Mouse (Mus musculus): Measurements from ENCODE around the gene Grasp. TPM values are rescaled to one million over a fixed set of nuclear protein-coding genes. Genes with fewer than 3 reads are reported as not detected.
A peak's percentile ranks its signal among the peaks of the same experiment; 100 is the strongest.

Grasp gene
- polyA plus RNA-seq, 1 experiment from 2014 or later: 6.0 TPM

DNA sequence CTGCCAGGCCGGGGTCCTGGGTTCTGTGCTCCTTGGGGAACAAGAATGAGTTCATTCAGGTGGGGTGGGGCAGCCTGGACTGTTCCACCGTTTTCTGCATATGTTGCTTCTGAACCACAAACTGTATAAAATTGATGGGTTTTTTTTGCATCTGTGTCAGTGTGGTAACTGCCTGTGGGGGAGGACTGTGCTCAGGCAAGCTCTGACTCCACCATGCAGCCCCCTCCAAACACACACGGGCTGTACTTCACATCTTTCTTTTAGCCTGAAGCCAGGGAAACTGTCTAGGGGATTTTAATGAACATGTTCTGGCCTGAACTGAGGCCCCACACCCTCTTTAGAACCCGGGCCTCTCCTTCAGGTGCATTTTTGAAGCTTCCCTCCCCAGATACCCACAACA is 8.6 kb downstream of the Grasp start:
- no peaks in the 10 kb centered on the region for H3K9me3 ChIP-seq
- no peak overlapping the region for H3K4me3 ChIP-seq
- H3K27me3 ChIP-seq: 0 out of 2 replicates have a peak, but pooled peaks cover 2% of the 10 kb centered on the region
- H3K27ac ChIP-seq: 0 out of 2 replicates have a peak overlapping the region, but pooled peaks have one; percentile 44
- H3K4me1 ChIP-seq: peaks cover 64% of the 10 kb centered on the region
- no peak for ATAC-seq (ENCODE audit: low FRiP score, low read depth)
- H3K4me2 ChIP-seq (replicated peaks): no peak overlapping the region
- WGBS: 58% methylated on average over 4 of the region's 4 CpGs
- peaks cover 41% of the 10 kb centered on the region for H3K36me3 ChIP-seq
- no peak overlapping the region for H3K9ac ChIP-seq

DNA sequence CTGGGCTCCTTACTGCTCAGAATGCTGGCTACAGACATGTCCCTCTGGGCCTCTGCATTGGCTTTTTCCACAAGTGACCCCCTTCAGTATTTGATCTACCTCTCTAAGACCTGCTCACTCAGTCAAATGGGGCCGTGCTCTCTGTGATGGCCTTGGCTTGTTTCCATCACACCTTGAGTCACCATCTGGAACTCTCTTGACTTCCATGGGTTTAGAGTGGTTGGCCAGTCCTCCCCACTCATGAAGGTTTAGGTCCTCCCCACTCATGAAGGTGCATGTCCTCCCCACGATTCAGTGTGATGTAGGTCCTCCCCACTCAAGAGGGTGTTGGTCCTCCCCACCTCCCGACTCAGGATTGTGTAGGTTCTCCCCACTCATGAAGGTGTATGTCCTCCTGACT is 9.2 kb downstream of the Grasp start:
- peak overlapping the region; percentile 15; the same call in 1 of the 2 replicates for H3K27ac ChIP-seq
- 0 out of 2 replicates have a peak, but pooled peaks cover 5% of the 10 kb centered on the region for H3K27me3 ChIP-seq
- ATAC-seq (ENCODE audit: low FRiP score, low read depth): no peak
- 79% methylated on average over 3 of the region's 3 CpGs for WGBS
- no peak overlapping the region for H3K4me3 ChIP-seq
- H3K36me3 ChIP-seq: peaks cover 41% of the 10 kb centered on the region
- peaks cover 58% of the 10 kb centered on the region for H3K4me1 ChIP-seq
- no peaks in the 10 kb centered on the region for H3K9me3 ChIP-seq
- H3K4me2 ChIP-seq (replicated peaks): no peak overlapping the region
- H3K9ac ChIP-seq: no peak overlapping the region

DNA sequence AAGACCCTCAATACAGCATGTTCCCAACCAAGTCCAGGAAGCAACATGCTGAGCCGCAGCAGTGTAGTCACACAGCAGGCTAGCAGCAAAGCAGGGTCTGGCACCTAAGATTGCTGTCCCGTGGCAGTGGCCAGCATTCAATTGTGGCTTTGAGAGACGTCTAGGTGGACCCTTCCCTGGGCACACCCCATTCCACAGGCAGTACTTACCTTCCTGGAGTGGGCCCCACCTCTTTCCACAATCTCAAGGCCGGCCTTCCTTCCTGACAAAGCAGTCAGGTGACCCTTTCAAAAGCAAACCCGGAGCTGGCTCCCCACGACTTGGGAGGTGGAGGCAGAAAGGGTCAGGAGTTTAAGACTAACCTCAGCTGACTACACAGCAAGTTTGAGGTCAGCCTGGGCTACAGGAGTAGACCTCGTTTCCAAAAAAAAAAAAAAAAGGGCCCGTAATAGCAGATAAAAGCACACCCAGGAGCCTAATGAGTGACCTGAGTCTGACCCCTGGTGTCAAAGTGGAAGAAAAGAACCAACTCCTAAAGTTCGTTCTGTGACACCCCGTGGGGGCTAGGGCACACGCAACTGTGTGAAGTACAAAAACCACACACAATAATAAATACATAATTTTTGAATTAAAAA is 9.8 kb downstream of the Grasp start:
- no peak overlapping the region for H3K9ac ChIP-seq
- H3K9me3 ChIP-seq: no peaks in the 10 kb centered on the region
- no peak overlapping the region for H3K4me2 ChIP-seq (replicated peaks)
- H3K4me3 ChIP-seq: no peak overlapping the region
- WGBS: 28% methylated on average over 11 of the region's 11 CpGs
- peaks cover 9% of the 10 kb centered on the region; the same call in 1 of the 2 replicates for H3K27me3 ChIP-seq
- ATAC-seq (ENCODE audit: low FRiP score, low read depth): no peak
- peak overlapping the region; percentile 15; the same call in 1 of the 2 replicates for H3K27ac ChIP-seq
- H3K36me3 ChIP-seq: peaks cover 39% of the 10 kb centered on the region
- H3K4me1 ChIP-seq: peaks cover 56% of the 10 kb centered on the region

DNA sequence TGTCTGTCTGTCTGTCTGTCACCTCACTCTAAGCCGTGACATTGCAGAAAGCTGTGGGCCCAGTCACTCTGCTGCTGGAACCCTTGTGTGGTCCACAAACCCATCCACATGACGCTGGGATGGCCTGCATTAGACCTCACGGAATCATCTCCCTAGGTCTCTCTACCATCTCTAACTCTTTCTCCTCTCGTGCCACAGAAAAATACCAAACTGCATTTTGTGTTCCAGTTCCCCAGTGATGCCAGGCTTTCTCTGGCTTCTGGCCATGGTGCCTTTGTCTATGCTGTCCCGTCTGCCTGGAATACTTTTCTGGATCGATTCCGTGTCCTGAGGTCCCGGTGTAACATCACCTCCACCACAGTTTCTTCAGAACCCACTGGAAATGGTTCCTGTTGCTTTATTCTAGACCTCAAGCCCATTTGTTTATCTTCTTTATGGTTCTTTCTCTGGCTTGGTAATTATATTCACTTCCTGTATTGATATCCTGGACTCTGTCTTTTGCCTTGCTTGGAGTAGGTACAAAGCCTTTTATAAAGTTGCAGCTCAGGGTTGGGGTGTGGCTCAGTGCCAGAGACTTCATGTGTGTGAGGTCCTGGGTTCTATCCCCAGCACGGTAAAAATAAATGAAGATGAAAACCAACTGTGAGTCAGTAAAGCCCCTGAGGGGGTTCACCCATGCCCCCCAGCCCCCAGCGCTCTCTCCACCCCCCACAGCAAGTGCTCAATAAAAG is 10.8 kb downstream of the Grasp start:
- Histone ChIP-seq H3K4me3 (no peak overlapping the region), H3K9me3 (no peaks in the 10 kb centered on the region), H3K27me3 (peaks cover 10% of the 10 kb centered on the region; the same call in 1 of the 2 replicates), H3K27ac (no peak overlapping the region; the same call in 1 of the 2 replicates), H3K9ac (no peak overlapping the region), H3K4me1 (peaks cover 52% of the 10 kb centered on the region), H3K36me3 (peaks cover 29% of the 10 kb centered on the region), H3K4me2 (replicated peaks) (no peak overlapping the region)
- WGBS: 69% methylated on average over 10 of the region's 10 CpGs
- no peak for ATAC-seq (ENCODE audit: low FRiP score, low read depth)

DNA sequence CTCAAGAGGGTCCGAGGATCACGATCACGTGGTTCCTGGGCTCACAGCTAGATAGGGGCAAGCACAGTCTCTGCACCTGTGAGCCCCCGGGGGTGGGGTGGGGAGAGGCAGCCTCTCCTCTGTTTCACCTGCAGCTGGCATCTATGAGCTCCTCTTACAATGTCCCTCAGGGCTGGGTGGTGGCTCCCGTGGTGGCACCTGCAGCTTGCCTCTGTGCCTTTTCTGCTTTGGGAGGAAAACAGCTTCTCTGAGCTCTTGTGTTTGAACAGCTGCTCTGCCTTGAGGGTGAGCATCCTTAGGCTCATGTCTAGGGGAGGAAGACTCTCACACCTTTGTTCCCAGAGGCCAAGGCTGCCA is 11.3 kb downstream of the Grasp start:
- Histone ChIP-seq H3K4me3 (no peak overlapping the region), H3K27ac (no peak overlapping the region; the same call in 1 of the 2 replicates), H3K4me2 (replicated peaks) (peak overlapping the region; percentile 16; the same call in 1 of the 2 replicates), H3K4me1 (peaks cover 52% of the 10 kb centered on the region), H3K36me3 (peaks cover 23% of the 10 kb centered on the region), H3K27me3 (peaks cover 10% of the 10 kb centered on the region; the same call in 1 of the 2 replicates), H3K9me3 (no peaks in the 10 kb centered on the region), H3K9ac (0 out of 2 replicates have a peak overlapping the region, but pooled peaks have one; percentile 39)
- 37% methylated on average over 5 of the region's 5 CpGs for WGBS
- no peak for ATAC-seq (ENCODE audit: low FRiP score, low read depth)

DNA sequence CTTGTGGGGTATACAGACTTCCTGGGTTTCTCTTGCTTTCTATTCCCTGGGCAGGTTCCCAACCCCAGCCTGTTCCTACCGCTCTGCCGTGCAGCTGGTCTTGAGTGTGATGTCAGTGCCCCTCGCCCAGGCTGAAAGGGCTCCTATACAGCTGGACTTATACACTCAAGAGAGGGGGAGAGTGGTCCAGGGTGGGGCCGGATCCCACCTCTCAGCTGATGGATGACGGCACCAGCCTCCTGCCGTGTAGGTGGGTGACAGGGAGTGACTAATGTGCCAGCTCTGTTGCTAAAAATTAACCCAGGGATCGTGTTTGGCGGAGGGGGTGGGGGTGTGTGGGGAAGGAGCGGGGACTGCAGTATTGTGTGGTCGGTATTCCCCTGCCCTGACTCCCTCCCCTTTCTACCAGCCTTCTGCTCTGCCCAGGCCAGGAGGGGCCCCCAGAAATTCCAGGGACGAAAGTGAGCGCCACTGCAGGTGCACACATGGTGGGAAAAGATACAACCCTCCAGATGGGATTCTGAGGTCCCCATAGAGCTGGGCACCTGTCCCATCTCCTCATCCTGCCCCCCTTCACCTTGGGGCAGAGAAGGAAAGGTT is 11.8 kb downstream of the Grasp start:
- H3K36me3 ChIP-seq: peaks cover 18% of the 10 kb centered on the region
- H3K4me2 ChIP-seq (replicated peaks): peak overlapping the region; percentile 16; the same call in 1 of the 2 replicates
- H3K4me1 ChIP-seq: peaks cover 53% of the 10 kb centered on the region
- 0 out of 2 replicates have a peak overlapping the region, but pooled peaks have one; percentile 39 for H3K9ac ChIP-seq
- WGBS: 34% methylated on average over 12 of the region's 12 CpGs
- no peak for ATAC-seq (ENCODE audit: low FRiP score, low read depth)
- H3K27ac ChIP-seq: 0 out of 2 replicates have a peak overlapping the region, but pooled peaks have one; percentile 10
- H3K27me3 ChIP-seq: peaks cover 9% of the 10 kb centered on the region; the same call in 1 of the 2 replicates
- no peak overlapping the region for H3K4me3 ChIP-seq
- no peaks in the 10 kb centered on the region for H3K9me3 ChIP-seq

DNA sequence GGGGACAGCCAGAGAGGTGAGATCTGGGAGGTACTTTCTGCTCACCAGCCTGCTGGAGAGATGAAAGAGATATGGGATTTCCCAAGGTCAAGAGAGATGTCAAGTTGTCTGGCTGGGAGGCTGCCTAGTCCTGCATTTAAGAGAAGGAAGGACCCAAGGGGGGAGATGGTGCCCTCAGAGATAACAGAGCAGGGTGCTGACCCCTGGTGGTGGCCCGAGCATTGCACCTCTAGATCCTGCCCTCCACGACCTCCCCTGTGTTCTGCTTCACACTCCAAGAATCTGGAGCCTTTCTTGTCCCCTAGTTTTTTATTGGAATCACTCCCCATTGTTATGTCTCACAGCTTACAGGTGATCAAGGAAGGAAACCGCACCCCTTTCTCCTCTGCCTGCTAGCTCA is 12.9 kb downstream of the Grasp start:
- H3K4me1 ChIP-seq: peaks cover 59% of the 10 kb centered on the region
- 4% methylated on average over 3 of the region's 3 CpGs for WGBS
- ATAC-seq (ENCODE audit: low FRiP score, low read depth): no peak

DNA sequence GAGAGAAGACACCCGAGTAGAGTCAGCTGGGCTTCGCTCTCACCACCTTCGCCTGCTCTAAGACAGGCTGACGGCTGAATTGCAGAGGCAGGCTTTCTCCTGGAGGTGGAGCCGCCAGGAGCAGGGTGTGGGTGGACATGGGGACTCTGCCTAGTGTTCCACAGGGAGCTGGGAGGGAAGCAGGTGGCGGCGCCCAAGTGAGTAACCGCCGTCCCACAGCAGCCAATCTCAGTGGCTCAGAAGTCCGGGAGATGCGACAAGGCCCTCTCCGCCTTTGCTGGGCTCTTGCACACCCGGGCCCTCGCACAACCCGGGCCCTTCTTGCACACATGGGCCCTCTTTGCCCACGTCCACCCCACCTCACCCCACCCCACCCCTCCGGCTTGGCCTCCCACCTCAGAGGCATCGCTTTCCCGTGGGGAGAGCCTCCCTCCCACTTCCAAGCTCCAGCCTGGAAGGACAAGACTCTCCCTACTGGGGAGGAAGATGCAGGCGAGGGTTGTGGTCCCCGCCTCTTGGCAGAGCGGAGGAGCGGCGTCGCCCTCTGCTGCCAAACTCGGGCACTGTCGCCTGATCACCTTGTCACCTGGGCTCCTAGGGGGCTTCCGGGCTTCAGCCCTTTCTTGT is 15.0 kb downstream of the Grasp start:
- 5% methylated on average over 28 of the region's 28 CpGs for WGBS
- Histone ChIP-seq H3K9ac (0 out of 2 replicates have a peak overlapping the region, but pooled peaks have one; percentile 25), H3K27me3 (peaks cover 8% of the 10 kb centered on the region; the same call in 1 of the 2 replicates), H3K4me1 (peaks cover 47% of the 10 kb centered on the region), H3K9me3 (no peaks in the 10 kb centered on the region), H3K27ac (no peak overlapping the region), H3K4me2 (replicated peaks) (peak overlapping the region; percentile 67), H3K36me3 (no peaks in the 10 kb centered on the region), H3K4me3 (peak overlapping the region; percentile 35)
- ATAC-seq (ENCODE audit: low FRiP score, low read depth): 0 out of 2 replicates have a peak, but pooled peaks have one; percentile 31

More for the DNA sequence above, 12.9 kb downstream of the Grasp start:
- H3K27me3 ChIP-seq: peaks cover 8% of the 10 kb centered on the region; the same call in 1 of the 2 replicates
- H3K27ac ChIP-seq: no peak overlapping the region
- H3K9ac ChIP-seq: no peak overlapping the region
- H3K4me3 ChIP-seq: no peak overlapping the region
- no peaks in the 10 kb centered on the region for H3K9me3 ChIP-seq
- peaks cover 8% of the 10 kb centered on the region for H3K36me3 ChIP-seq
- no peak overlapping the region for H3K4me2 ChIP-seq (replicated peaks)

DNA sequence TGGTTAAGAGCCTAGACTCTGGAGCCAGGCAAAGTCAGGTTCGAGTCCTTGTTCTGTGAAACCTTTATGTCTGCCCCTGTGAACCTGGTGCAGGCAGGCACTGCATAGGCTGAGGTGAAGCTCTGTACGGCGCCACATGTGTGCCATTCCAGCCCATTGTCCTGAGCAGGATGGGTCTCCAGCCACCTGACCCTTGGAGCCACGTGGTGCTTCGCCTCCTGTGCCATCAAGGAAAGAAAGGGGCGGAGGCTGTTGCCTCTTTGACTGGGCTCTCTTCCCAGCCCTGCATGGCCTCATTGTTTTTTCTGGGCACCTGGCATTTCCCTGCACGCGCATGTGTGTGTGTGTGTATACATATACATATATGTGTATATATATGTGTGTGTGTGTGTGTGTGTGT is 15.8 kb downstream of the Grasp start:
- Histone ChIP-seq H3K4me2 (replicated peaks) (no peak overlapping the region), H3K9me3 (no peaks in the 10 kb centered on the region), H3K4me1 (peaks cover 43% of the 10 kb centered on the region), H3K27me3 (peaks cover 8% of the 10 kb centered on the region; the same call in 1 of the 2 replicates), H3K27ac (no peak overlapping the region), H3K4me3 (no peak overlapping the region), H3K9ac (no peak overlapping the region), H3K36me3 (no peaks in the 10 kb centered on the region)
- 73% methylated on average over 8 of the region's 8 CpGs for WGBS
- no peak for ATAC-seq (ENCODE audit: low FRiP score, low read depth)

DNA sequence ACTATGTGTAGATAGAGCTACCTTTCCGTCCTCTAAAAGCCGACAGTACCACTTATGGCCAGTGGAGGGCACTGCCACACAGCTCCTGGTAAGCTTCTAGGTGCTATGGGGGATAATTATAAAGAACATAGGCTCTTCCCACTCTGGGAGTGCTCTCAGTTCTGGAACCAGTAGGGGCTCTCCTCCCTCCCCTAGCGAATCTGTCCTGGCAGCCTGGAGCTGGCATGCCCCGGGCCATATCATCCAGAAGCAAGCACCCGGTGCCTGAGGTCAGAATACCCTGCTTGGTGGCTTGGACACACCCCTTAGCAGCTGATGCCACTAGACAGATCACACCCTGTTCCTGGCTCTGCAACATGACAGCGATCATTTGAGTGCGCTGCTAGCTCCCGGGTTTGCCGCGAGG is 16.8 kb downstream of the Grasp start:
- Histone ChIP-seq H3K9me3 (no peaks in the 10 kb centered on the region), H3K4me3 (peak overlapping the region; percentile 16), H3K9ac (0 out of 2 replicates have a peak overlapping the region, but pooled peaks have one; percentile 31), H3K4me1 (peaks cover 35% of the 10 kb centered on the region), H3K4me2 (replicated peaks) (peak overlapping the region; percentile 56), H3K27me3 (peaks cover 8% of the 10 kb centered on the region; the same call in 1 of the 2 replicates), H3K27ac (no peak overlapping the region), H3K36me3 (no peaks in the 10 kb centered on the region)
- peak; percentile 46; the same call in 1 of the 2 replicates for ATAC-seq (ENCODE audit: low FRiP score, low read depth)
- 11% methylated on average over 10 of the region's 10 CpGs for WGBS

DNA sequence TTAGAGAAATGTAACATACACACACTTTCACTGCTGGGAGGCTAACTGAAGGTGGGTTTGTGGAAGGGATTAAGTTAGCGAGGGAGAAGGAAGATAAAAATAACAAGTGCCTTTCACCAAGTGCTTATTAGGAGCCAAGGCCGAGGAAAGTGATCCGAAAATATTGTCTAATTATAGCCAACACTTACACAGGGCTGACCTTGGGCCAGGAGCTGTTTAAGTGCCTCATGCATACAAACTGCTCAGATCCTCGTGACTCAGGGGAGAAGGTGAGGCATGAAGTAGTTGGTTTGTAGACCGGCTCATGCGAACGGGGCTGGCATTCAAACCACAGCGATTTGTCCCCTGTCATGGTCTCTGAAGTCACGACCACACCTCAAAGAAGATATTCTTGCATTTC is 17.2 kb downstream of the Grasp start:
- H3K4me1 ChIP-seq: peaks cover 33% of the 10 kb centered on the region
- H3K27me3 ChIP-seq: peaks cover 8% of the 10 kb centered on the region; the same call in 1 of the 2 replicates
- H3K27ac ChIP-seq: no peak overlapping the region; the same call in 1 of the 2 replicates
- H3K4me3 ChIP-seq: no peak overlapping the region
- no peaks in the 10 kb centered on the region for H3K36me3 ChIP-seq
- peak overlapping the region; percentile 56 for H3K4me2 ChIP-seq (replicated peaks)
- 53% methylated on average over 9 of the region's 9 CpGs for WGBS
- no peak for ATAC-seq (ENCODE audit: low FRiP score, low read depth)
- 0 out of 2 replicates have a peak overlapping the region, but pooled peaks have one; percentile 31 for H3K9ac ChIP-seq
- H3K9me3 ChIP-seq: no peaks in the 10 kb centered on the region

All from limb, embryonic 13.5 days (tissue).